Mouse (Mus musculus) cerebellum, adult 2 months (tissue): ENCODE measurements at regions not wholly inside any gene's neighbourhood (a gene's known extent, or its start where the extent isn't known, plus 50 kb on each side); places are given as distances from the start of the nearest gene placed in this dataset.

Experiments
- DNase-seq, 2 experiments: peaks; one replicate each; pipeline ENCODE4 v3.0.0; 2021
- H3K27ac ChIP-seq: fragments of 200-500 bp; 2 replicates; pipeline ENCODE4 v1.5.1; 2012; ENCODE audit warnings: low read length, control low read depth, inconsistent platforms; ENCODE audit not compliant: insufficient read depth
- H3K27me3 ChIP-seq: fragments of 200-500 bp; 2 replicates; pipeline ENCODE4 v1.6.1; 2012; ENCODE audit warnings: inconsistent platforms, mild to moderate bottlenecking, low read length, moderate library complexity; ENCODE audit not compliant: control insufficient read depth, insufficient read depth
- H3K4me1 ChIP-seq: fragments of 200-500 bp; 2 replicates; pipeline ENCODE4 v1.6.1; 2011; ENCODE audit warnings: low read length; ENCODE audit not compliant: control insufficient read depth, insufficient read depth
- H3K4me3 ChIP-seq: fragments of 200-500 bp; replicated peaks from 2 replicates; pipeline ENCODE3; 2011; ENCODE audit warnings: mild to moderate bottlenecking, low read depth, low read length, control low read depth; ENCODE audit not compliant: insufficient read depth
- CTCF ChIP-seq: fragments of 200-500 bp; IDR thresholded peaks from 2 replicates; pipeline ENCODE4 v1.5.1; 2011; ENCODE audit warnings: low read depth, mild to moderate bottlenecking, control low read depth, low read length, moderate library complexity, borderline replicate concordance; ENCODE audit not compliant: insufficient read depth
- POLR2A ChIP-seq: fragments of 200-500 bp; IDR thresholded peaks from 2 replicates; pipeline ENCODE4 v1.6.1; 2011; ENCODE audit warnings: low read length, control low read depth, borderline replicate concordance; ENCODE audit not compliant: insufficient read depth
- WGBS: fragments of 180-500 bp; shearing (Covaris S2); methylation state at CpG from one replicate; pipeline ENCODE4 v1.1.7; 2018; 5-methylcytosine and 5-hydroxymethylcytosine counted together

GRCm38 (mm10) chr8:30960486-30960885, 2468.0 kb upstream of the 5930422O12Rik start:
- H3K27ac ChIP-seq = no peak overlapping the region
- no peak overlapping the region for H3K4me3 ChIP-seq
- no peaks in the 10 kb centered on the region for H3K4me1 ChIP-seq
- TF ChIP-seq CTCF (no peak), POLR2A (no peak)
- DNase-seq = no peak
- H3K27me3 ChIP-seq = no peaks in the 10 kb centered on the region; the same call in 1 of the 2 replicates
- 76% methylated on average over 8 of the region's 8 CpGs for WGBS

DNA sequence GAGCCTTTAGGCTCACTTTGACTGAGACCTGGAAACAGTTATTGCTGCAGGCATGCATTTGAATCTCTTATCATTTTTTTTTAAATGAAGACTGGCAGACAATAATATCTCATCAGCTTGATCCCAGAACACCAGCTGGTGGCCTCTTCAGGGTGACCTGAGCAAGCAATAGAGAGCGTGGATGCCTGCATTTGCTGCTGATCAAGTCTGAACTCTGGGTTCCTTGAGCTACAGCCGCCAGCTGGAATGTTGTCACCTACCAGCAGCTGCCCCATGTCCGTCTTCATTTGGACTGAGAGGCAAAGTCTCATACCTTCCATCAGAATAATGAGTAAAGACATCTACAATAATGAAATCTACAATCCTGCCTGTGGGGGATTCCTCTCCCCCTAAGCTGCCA, 2466.3 kb upstream of the 5930422O12Rik start:
- H3K4me1 ChIP-seq = no peaks in the 10 kb centered on the region
- H3K4me3 ChIP-seq = no peak overlapping the region
- TF ChIP-seq CTCF (no peak), POLR2A (no peak)
- no peaks in the 10 kb centered on the region; the same call in 1 of the 2 replicates for H3K27me3 ChIP-seq
- 36% methylated on average over 3 of the region's 3 CpGs for WGBS
- DNase-seq = no peak
- H3K27ac ChIP-seq = no peak overlapping the region

- DNase-seq = no peak
- Histone ChIP-seq H3K4me3 (no peak overlapping the region), H3K4me1 (no peaks in the 10 kb centered on the region), H3K27me3 (no peaks in the 10 kb centered on the region), H3K27ac (no peak overlapping the region)
- TF ChIP-seq POLR2A = no peak
- no peak for TF ChIP-seq CTCF
- 62% methylated on average over 2 of the region's 2 CpGs for WGBS
Observed at GRCm38 (mm10) chr8:30982814-30983213, 2445.7 kb upstream of the 5930422O12Rik start.

- TF ChIP-seq POLR2A (no peak), CTCF (no peak)
- DNase-seq = no peak
- Histone ChIP-seq H3K4me3 (no peak overlapping the region), H3K4me1 (no peaks in the 10 kb centered on the region), H3K27me3 (no peaks in the 10 kb centered on the region), H3K27ac (no peak overlapping the region)
- 78% methylated on average over 5 of the region's 5 CpGs for WGBS
Observed at GRCm38 (mm10) chr8:30988051-30988450, 2440.5 kb upstream of the 5930422O12Rik start.

DNA sequence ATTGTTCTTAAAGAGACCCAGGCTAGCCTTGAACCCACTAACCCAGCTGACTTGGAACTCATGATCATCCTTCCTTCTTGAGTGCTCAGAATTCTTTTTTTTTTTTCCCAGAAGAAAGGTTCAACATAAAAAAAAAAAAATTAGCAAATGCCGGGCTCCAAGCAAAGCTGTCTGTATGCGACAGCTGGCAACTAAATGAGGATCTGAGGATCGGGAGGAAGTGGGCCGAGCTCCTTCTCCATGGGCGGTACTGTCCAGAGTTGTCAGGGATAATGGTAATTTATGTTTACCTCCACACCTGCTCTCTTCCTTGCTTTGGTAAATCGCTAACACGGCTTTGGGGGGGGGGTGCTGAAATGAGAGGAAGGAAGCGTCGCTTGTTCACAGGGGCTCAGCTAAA, 2429.9 kb upstream of the 5930422O12Rik start:
- Histone ChIP-seq H3K27me3 (no peaks in the 10 kb centered on the region), H3K27ac (no peak overlapping the region), H3K4me1 (no peaks in the 10 kb centered on the region), H3K4me3 (no peak overlapping the region)
- WGBS = 54% methylated on average over 9 of the region's 9 CpGs
- DNase-seq = no peak
- TF ChIP-seq POLR2A (no peak), CTCF (no peak)

DNA sequence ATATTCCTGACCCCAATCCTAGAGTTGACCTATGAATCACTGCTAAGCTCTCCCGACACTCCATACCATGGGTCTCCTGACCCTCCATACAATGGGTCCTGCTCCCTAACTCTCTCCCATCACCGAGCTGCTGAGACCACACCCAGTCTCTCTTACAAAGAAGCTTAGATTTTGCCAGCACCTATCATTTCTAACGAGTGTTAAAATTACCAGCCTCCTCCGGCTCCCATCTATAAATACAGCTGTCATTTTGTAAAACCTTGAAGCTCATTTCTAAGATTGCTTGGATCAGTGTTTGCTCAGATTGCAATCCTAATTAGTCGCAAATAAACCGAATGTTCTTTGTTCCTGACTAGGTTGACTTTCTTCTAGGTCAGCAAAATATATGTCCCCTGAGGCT, 2428.4 kb upstream of the 5930422O12Rik start:
- no peak overlapping the region for H3K4me3 ChIP-seq
- TF ChIP-seq POLR2A = no peak
- no peak for TF ChIP-seq CTCF
- 91% methylated on average over 6 of the region's 6 CpGs for WGBS
- H3K27ac ChIP-seq = no peak overlapping the region
- H3K4me1 ChIP-seq = no peaks in the 10 kb centered on the region
- H3K27me3 ChIP-seq = no peaks in the 10 kb centered on the region
- no peak for DNase-seq

- no peaks in the 10 kb centered on the region for H3K4me1 ChIP-seq
- H3K27ac ChIP-seq = no peak overlapping the region
- WGBS = 32% methylated on average over 5 of the region's 5 CpGs
- peak in 1 of 2 experiments; percentile 2 for DNase-seq
- no peak overlapping the region for H3K4me3 ChIP-seq
- TF ChIP-seq POLR2A (no peak), CTCF (no peak)
- H3K27me3 ChIP-seq = no peaks in the 10 kb centered on the region
Observed at GRCm38 (mm10) chr8:31001980-31002730, 2426.4 kb upstream of the 5930422O12Rik start.

DNA sequence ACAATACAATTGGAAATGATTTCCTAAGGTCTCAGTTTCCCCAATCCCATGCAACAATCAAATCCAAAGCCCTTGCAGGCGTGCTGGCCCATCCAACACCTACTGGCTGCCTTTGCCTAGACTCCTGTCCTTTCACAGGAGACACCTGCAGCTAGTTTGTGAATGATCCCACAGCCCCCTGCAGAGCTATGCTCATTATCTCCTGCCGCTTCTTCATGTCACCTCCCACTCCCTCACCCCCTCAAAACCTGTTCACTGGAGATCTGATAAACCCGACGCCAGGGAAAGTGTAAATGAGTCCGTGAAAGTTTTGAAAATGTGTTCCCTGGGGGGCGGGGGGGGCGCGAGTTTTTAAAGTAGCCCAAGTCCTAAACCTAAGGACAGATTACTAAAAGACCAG, 2420.2 kb upstream of the 5930422O12Rik start:
- TF ChIP-seq CTCF (no peak), POLR2A (no peak)
- Histone ChIP-seq H3K27ac (no peak overlapping the region), H3K4me1 (no peaks in the 10 kb centered on the region), H3K4me3 (no peak overlapping the region), H3K27me3 (no peaks in the 10 kb centered on the region)
- no peak for DNase-seq
- WGBS = 45% methylated on average over 8 of the region's 8 CpGs
